Mouse (Mus musculus) forebrain, postnatal 0 days (tissue): ENCODE measurements around the gene Tyms. TPM values are rescaled to one million over a fixed set of nuclear protein-coding genes. Genes with fewer than 3 reads are reported as not detected.
A peak's percentile ranks its signal among the peaks of the same experiment; 100 is the strongest.

Source experiments
- ATAC-seq: fragments of 200-750 bp; cut with Nextera tagmentation; 2 replicates; pipeline ENCODE4 v1.8.0; 2017; ENCODE audit warnings: mild to moderate bottlenecking, moderate library complexity
- DNase-seq: peaks from one replicate; pipeline ENCODE4 v3.0.0-alpha.2; 2015
- H3K27ac ChIP-seq: fragments of 300-500 bp; sonication (generic); 2 replicates; pipeline ENCODE4 v1.5.1; 2014; ENCODE audit warnings: low read depth, mild to moderate bottlenecking, antibody characterized with exemption, low read length, moderate library complexity, mixed read lengths
- H3K27me3 ChIP-seq: fragments of 300-500 bp; sonication (generic); 2 replicates; pipeline ENCODE4 v1.6.1; 2014; ENCODE audit warnings: mild to moderate bottlenecking, low read length, mixed read lengths; ENCODE audit not compliant: insufficient read depth
- H3K36me3 ChIP-seq: fragments of 300-500 bp; sonication (generic); 2 replicates; pipeline ENCODE4 v1.6.1; 2014; ENCODE audit warnings: mild to moderate bottlenecking, moderate library complexity; ENCODE audit not compliant: insufficient read depth
- H3K4me1 ChIP-seq: fragments of 300-500 bp; sonication (generic); 2 replicates; pipeline ENCODE4 v1.6.1; 2014; ENCODE audit warnings: antibody characterized with exemption; ENCODE audit not compliant: insufficient read depth
- H3K4me2 ChIP-seq: fragments of 300-500 bp; sonication (generic); 2 replicates; pipeline ENCODE4 v1.6.1; 2014; ENCODE audit warnings: low read depth, mild to moderate bottlenecking, moderate library complexity
- H3K4me3 ChIP-seq: fragments of 300-500 bp; sonication (generic); 2 replicates; pipeline ENCODE4 v1.5.1; 2014; ENCODE audit warnings: low read depth, low read length, mixed read lengths
- H3K9ac ChIP-seq: fragments of 300-500 bp; sonication (generic); 2 replicates; pipeline ENCODE4 v1.6.1; 2014; ENCODE audit warnings: mild to moderate bottlenecking
- H3K9me3 ChIP-seq: fragments of 300-500 bp; sonication (generic); 2 replicates; pipeline ENCODE4 v1.6.1; 2016; ENCODE audit warnings: low read length
- CTCF ChIP-seq: sonication (generic); IDR thresholded peaks from 2 replicates; pipeline ENCODE4 v1.5.1; 2016; ENCODE audit warnings: antibody characterized with exemption, control low read depth, low read depth
- WGBS: fragments of 180-500 bp; shearing (Covaris S2); extraction: QIAGEN DNeasy Blood & Tissue Kit; methylation state at CpG from one replicate; pipeline ENCODE4 v1.1.7; 2014; 5-methylcytosine and 5-hydroxymethylcytosine counted together
- polyA plus RNA-seq: library from polyadenylated mRNA; unstranded; fragments of >200 nt; fragmentation: Nextera tagmentation; extraction: Ambion mirVana; gene quantifications from 2 replicates; pipeline ENCODE4 v1.2.1, GENCODE M21; 2015
- total RNA-seq: library from RNA; depleted of rRNA; stranded (reverse); fragments of >200 nt; gene quantifications from 2 replicates; pipeline ENCODE4 v1.2.3, GENCODE M21; 2014

The Tyms gene
- total and polyA plus RNA-seq, 2 experiments from 2014 or later, result 14.3 to 26.8 TPM

GRCm38 (mm10) chr5:30113881-30114760 lies 40.7 kb upstream of the Tyms start:
- peaks cover 12% of the 10 kb centered on the region for H3K36me3 ChIP-seq
- peak overlapping the region; percentile 86 for H3K4me2 ChIP-seq
- 9% methylated on average over 103 of the region's 103 CpGs for WGBS
- peak; percentile 79 for TF ChIP-seq CTCF
- peak; percentile 92 for ATAC-seq
- DNase-seq, result peak; percentile 91
- H3K4me1 ChIP-seq, result no peaks in the 10 kb centered on the region
- H3K27ac ChIP-seq, result 0 out of 2 replicates have a peak overlapping the region, but pooled peaks have one; percentile 21
- H3K9me3 ChIP-seq, result no peaks in the 10 kb centered on the region
- H3K9ac ChIP-seq, result peak overlapping the region; percentile 57
- H3K4me3 ChIP-seq, result peak overlapping the region; percentile 55
- H3K27me3 ChIP-seq, result no peaks in the 10 kb centered on the region

GRCm38 (mm10) chr5:30112533-30113068 lies 39.2 kb upstream of the Tyms start:
- H3K4me2 ChIP-seq, result no peak overlapping the region
- no peaks in the 10 kb centered on the region; the same call in 1 of the 2 replicates for H3K36me3 ChIP-seq
- H3K27me3 ChIP-seq, result no peaks in the 10 kb centered on the region
- H3K9me3 ChIP-seq, result no peaks in the 10 kb centered on the region
- no peak overlapping the region for H3K27ac ChIP-seq
- H3K9ac ChIP-seq, result no peak overlapping the region
- no peak for DNase-seq
- ATAC-seq, result no peak
- no peak overlapping the region for H3K4me3 ChIP-seq
- TF ChIP-seq CTCF, result peak; percentile 38
- WGBS, result 92% methylated on average over 3 of the region's 3 CpGs
- no peaks in the 10 kb centered on the region for H3K4me1 ChIP-seq

- H3K9me3 ChIP-seq, result no peaks in the 10 kb centered on the region
- H3K4me3 ChIP-seq, result no peak overlapping the region
- 70% methylated on average over 3 of the region's 3 CpGs for WGBS
- DNase-seq (no peak), ATAC-seq (no peak)
- no peak overlapping the region for H3K4me2 ChIP-seq
- H3K36me3 ChIP-seq, result no peaks in the 10 kb centered on the region; the same call in 1 of the 2 replicates
- H3K4me1 ChIP-seq, result no peaks in the 10 kb centered on the region
- peak; percentile 9; the same call in 1 of the 2 replicates for TF ChIP-seq CTCF
- H3K9ac ChIP-seq, result no peak overlapping the region
- no peak overlapping the region for H3K27ac ChIP-seq
- no peaks in the 10 kb centered on the region for H3K27me3 ChIP-seq
Observed at GRCm38 (mm10) chr5:30111771-30112170, 38.4 kb upstream of the Tyms start.

- Histone ChIP-seq H3K27me3 (no peaks in the 10 kb centered on the region), H3K27ac (0 out of 2 replicates have a peak overlapping the region, but pooled peaks have one; percentile 21), H3K36me3 (no peaks in the 10 kb centered on the region), H3K9ac (0 out of 2 replicates have a peak overlapping the region, but pooled peaks have one; percentile 10), H3K4me2 (peak overlapping the region; percentile 38), H3K9me3 (no peaks in the 10 kb centered on the region), H3K4me3 (no peak overlapping the region), H3K4me1 (no peaks in the 10 kb centered on the region)
- 7% methylated on average over 18 of the region's 18 CpGs for WGBS
- DNase-seq (peak; percentile 69), ATAC-seq (peak; percentile 49)
- TF ChIP-seq CTCF, result peak; percentile 59
Observed at GRCm38 (mm10) chr5:30111126-30111525, 37.7 kb upstream of the Tyms start.

GRCm38 (mm10) chr5:30110371-30111060 lies 37.1 kb upstream of the Tyms start:
- no peak for TF ChIP-seq CTCF
- Histone ChIP-seq H3K36me3 (no peaks in the 10 kb centered on the region), H3K4me1 (0 out of 2 replicates have a peak, but pooled peaks cover 3% of the 10 kb centered on the region), H3K9me3 (no peaks in the 10 kb centered on the region), H3K4me3 (no peak overlapping the region), H3K27me3 (no peaks in the 10 kb centered on the region), H3K9ac (0 out of 2 replicates have a peak overlapping the region, but pooled peaks have one; percentile 10), H3K27ac (0 out of 2 replicates have a peak overlapping the region, but pooled peaks have one; percentile 21), H3K4me2 (peak overlapping the region; percentile 38)
- ATAC-seq, result no peak
- DNase-seq, result no peak
- WGBS, result 14% methylated on average over 22 of the region's 22 CpGs

- Histone ChIP-seq H3K9ac (no peak overlapping the region), H3K27ac (no peak overlapping the region), H3K4me3 (no peak overlapping the region), H3K4me2 (no peak overlapping the region), H3K36me3 (no peaks in the 10 kb centered on the region), H3K4me1 (0 out of 2 replicates have a peak, but pooled peaks cover 3% of the 10 kb centered on the region), H3K27me3 (no peaks in the 10 kb centered on the region), H3K9me3 (no peaks in the 10 kb centered on the region)
- WGBS, result 46% methylated on average over 2 of the region's 2 CpGs
- ATAC-seq (no peak), DNase-seq (no peak)
- TF ChIP-seq CTCF, result no peak
Observed at GRCm38 (mm10) chr5:30109899-30110298, 36.5 kb upstream of the Tyms start.
